Mouse (Mus musculus) fibroblast of lung, adult 2 months (primary cell): Measurements from ENCODE around the gene Rfc5.

Source experiments
- DNase-seq: peaks from one replicate; pipeline ENCODE4 v3.0.0-alpha.2; 2011; ENCODE audit warnings: low read depth

The Rfc5 gene

GRCm38 (mm10) chr5:117374372-117375049 lies 14.3 kb downstream of the Rfc5 start:
- no peak for DNase-seq

GRCm38 (mm10) chr5:117373418-117373817 lies 15.4 kb downstream of the Rfc5 start:
- DNase-seq: no peak

- no peak for DNase-seq
Observed at GRCm38 (mm10) chr5:117370592-117370991, 18.3 kb downstream of the Rfc5 start.

GRCm38 (mm10) chr5:117367206-117367605 lies 21.6 kb downstream of the Rfc5 start:
- no peak for DNase-seq

GRCm38 (mm10) chr5:117365904-117366561 lies 22.8 kb downstream of the Rfc5 start:
- no peak for DNase-seq

GRCm38 (mm10) chr5:117364821-117365220 lies 24.0 kb downstream of the Rfc5 start:
- no peak for DNase-seq

GRCm38 (mm10) chr5:117363066-117363782 lies 25.6 kb downstream of the Rfc5 start:
- peak; percentile 90 for DNase-seq

- DNase-seq: no peak
Observed at GRCm38 (mm10) chr5:117361590-117361989, 27.3 kb downstream of the Rfc5 start.

- no peak for DNase-seq
Observed at GRCm38 (mm10) chr5:117360631-117361541, 28.0 kb downstream of the Rfc5 start.

GRCm38 (mm10) chr5:117360228-117360515 lies 28.7 kb downstream of the Rfc5 start:
- DNase-seq: no peak

GRCm38 (mm10) chr5:117359497-117360227 lies 29.2 kb downstream of the Rfc5 start:
- no peak for DNase-seq

- no peak for DNase-seq
Observed at GRCm38 (mm10) chr5:117358725-117359124, 30.1 kb downstream of the Rfc5 start.

GRCm38 (mm10) chr5:117358248-117358630 lies 30.6 kb downstream of the Rfc5 start:
- DNase-seq: no peak

GRCm38 (mm10) chr5:117357478-117358247 lies 31.2 kb downstream of the Rfc5 start:
- DNase-seq: no peak

GRCm38 (mm10) chr5:117357129-117357477 lies 31.7 kb downstream of the Rfc5 start, which contains the start of gene Wsb2:
Wsb2 (plus strand) TSS chr5:117357304.
- no peak for DNase-seq

GRCm38 (mm10) chr5:117356365-117357128 lies 32.3 kb downstream of the Rfc5 start:
- DNase-seq: no peak

GRCm38 (mm10) chr5:117355648-117356303 lies 33.1 kb downstream of the Rfc5 start:
- DNase-seq: no peak

- DNase-seq: no peak
Observed at GRCm38 (mm10) chr5:117354121-117354520, 34.7 kb downstream of the Rfc5 start.

GRCm38 (mm10) chr5:117348279-117348678 lies 40.6 kb downstream of the Rfc5 start:
- no peak for DNase-seq

GRCm38 (mm10) chr5:117347838-117348237 lies 41.0 kb downstream of the Rfc5 start:
- DNase-seq: no peak
